Mouse (Mus musculus) brain, embryonic 18.5 days (tissue): ENCODE measurements around the gene Mcee.

Source experiments
- DNase-seq: peaks from one replicate; pipeline ENCODE4 v3.0.0-alpha.2; 2012; ENCODE audit warnings: low read depth, low spot score

The Mcee gene

GRCm38 (mm10) chr7:64424861-64425260, 32.5 kb downstream of the Mcee start:
- no peak for DNase-seq

DNA sequence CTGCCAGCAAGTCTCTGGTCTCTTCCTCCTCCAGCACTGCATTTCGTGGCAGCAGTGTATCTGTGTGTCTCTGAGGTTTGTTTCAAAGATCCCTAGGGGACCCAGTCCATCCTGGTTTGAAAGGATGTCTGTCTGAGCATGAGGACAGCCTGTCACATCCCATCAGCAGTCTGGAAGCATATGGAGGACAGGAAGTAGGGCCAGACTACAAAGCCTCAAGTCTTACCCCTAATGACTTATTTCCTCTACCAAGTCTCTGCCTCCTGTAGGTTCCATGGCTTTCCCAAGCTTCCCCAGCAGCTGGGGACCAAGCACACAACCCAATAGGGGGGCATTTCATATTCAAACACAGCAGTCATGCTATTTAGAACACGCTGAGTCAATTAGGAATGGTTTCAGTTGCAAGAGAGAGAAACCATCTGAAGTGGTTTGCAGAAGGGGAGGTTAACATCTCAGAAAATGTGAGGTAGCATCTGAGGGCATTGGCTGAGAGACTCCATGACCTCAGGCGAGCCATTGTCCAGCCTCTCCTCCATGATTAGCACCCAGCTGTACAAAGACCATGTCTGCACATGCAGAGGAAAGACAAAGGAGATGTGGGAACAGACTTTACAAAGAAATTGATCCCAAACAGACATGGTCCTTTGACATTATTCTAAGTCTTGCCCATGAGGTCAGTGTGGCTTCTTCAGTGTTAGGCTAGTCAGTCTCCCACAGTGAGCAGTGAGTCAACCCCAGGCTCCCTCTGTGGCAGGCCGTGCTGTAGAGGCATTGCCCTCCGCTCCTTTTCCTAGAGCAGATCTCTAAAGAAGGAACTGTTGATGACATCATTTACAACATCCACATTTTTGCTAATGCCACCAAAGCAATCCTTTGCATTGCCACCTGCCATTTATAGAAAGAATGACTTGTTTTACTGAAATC, 47.5 kb downstream of the Mcee start:
- DNase-seq = no peak

- DNase-seq = no peak
Measured at GRCm38 (mm10) chr7:64440519-64440918, 48.1 kb downstream of the Mcee start.

GRCm38 (mm10) chr7:64450631-64451030, 58.2 kb downstream of the Mcee start:
- DNase-seq = no peak

- peak; percentile 54 for DNase-seq
Measured at GRCm38 (mm10) chr7:64451441-64451840, 59.0 kb downstream of the Mcee start.

DNA sequence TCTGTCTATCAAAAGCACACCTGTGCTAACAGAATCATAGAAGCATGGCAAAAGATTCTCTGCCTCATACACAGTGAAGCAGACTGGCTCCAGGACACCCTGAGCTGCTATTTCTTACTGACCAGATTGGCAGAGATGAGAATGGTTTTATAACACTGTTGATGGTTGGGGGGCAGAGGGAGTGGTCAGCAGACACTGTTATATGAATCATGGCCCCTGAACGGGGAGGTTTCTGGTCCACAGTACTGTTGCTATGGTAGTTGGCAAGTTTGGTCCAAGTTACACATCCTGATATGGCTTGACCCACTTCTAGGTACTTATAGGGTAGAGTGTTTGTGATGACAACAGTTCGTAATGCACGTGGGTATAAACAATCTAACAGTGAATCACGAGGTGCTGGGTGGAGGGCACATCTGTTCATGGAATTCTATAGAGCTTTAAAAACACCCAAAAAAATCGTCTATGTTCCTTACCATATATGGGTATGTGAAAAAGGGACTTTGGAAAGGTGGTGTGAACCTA, 59.5 kb downstream of the Mcee start:
- DNase-seq = no peak

DNA sequence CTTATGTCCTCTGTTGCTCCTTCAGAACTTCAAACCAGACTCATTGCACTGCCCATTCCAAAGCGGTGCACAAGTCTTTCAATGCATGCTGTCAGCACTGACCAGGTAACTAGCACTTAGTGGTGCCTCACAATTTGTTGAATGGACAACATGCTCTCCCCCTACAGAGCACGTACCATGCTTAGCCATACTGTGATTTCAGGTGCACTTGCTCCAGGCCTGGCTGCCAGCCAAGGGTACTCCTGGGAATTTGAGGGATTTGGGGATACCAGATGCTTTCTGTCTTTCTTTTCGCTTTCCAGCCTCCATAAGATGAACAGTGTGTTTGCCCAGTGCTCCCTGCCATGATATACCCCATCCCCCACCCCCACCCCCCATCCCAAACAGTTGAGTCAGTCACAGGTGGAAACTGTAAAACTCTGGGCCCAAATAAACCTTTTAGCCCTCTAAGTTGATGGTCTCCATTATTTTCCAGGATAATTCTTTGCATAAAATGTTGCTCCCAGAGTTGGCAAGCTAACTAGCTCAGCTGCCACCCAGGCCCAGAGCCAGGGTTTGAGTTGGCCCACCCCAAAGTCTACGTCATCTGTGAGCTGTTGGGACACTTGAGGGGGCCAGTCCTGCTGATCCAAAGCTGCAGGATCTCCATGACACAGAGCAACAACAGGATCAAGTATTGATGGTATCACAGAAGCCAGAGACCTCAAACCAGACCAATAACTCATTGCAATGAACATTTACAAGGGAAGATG, 60.2 kb downstream of the Mcee start:
- no peak for DNase-seq

DNA sequence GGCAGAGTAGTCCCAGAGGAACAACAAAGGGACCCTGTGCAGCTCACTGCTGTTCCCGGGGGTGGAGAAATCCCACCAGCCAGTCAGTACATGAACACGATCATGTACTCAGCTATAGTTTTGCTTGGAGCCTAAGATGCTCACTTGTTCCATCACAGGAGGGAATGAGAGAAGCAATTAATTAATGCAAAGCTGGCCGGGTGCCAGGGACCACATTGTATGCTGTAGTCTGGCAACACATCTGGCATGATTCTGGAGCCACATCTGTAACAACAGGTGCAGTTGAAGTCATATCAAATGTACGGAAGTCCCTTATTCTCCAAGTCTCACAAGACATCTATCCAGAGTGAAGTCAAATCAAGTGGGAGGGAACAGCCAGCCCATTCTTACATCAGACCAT, 63.8 kb downstream of the Mcee start:
- DNase-seq = no peak

- DNase-seq = no peak
Measured at GRCm38 (mm10) chr7:64456676-64457075, 64.3 kb downstream of the Mcee start.

DNA sequence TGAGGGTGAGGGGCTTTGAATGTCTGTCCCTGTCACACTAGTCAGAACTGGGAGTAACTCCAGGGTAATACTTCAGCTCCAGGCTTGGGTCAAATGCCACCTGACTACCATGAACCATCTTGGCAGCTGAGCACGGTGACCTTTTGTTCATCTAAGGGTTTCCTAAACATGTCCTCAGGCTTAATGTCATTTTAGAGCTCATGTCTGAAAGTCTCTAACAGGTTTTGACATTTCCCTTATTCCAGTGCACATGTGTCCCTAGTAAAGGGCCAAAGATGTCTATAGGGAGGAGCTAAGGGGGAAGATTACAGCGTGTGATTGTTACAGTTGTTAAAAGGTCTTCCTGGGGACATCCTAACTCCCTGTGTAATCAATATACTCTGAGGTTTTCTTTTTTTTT, 65.4 kb downstream of the Mcee start:
- no peak for DNase-seq
